Mouse (Mus musculus) cerebellum, adult 8-10 months (tissue): ENCODE results near the gene Slc16a4.

Experiments
- DNase-seq: peaks from one replicate; pipeline ENCODE4 v3.0.0; 2022

The Slc16a4 gene

GRCm38 (mm10) chr3:107290764-107291381 lies at the start of gene Slc16a4:
TSS of gene Slc16a4 (plus strand) at chr3:107291230.
- DNase-seq = no peak

- no peak for DNase-seq
These were observed 49.5 kb upstream of the Slc16a4 start for GRCm38 (mm10) chr3:107241389-107242094.

GRCm38 (mm10) chr3:107246876-107247275 lies 44.2 kb upstream of the Slc16a4 start:
- no peak for DNase-seq

DNA sequence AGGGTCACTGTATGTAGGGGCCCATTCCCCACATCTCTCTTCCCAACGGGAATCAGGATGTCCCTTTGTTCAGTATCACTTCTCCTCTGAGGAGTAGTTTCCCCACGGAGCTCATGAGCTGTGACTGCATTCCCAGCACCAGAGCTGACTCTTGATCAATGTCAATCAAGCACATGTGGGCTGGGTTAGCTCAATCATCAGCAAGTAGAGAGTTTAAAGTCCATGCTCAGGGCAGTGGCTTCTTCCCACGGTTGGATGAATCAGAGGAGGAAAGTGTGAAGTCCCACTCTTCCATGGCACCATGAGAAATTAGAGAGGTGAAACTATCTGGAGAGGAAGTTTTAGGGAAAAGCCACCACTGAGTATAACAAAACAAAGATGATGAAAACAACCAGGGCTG lies 42.0 kb upstream of the Slc16a4 start:
- DNase-seq = no peak

DNA sequence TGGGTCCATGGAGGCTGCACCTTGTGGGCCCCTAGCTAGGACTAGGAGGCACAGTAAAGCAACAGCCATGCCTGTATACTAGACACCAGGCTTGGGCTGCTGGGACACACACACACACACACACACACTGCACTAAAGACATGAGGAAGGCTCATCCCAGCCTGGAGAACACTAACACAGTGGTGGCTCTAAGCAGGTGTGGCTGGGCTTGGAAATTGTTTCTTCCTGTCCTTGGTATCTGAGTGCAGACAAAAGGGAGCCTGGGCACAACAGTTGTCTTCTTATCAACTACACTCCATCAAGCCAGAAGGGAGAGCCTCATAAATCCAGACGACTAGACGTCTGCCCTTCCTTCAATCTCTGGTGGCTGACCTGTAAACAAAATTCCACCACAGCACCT lies 40.7 kb upstream of the Slc16a4 start:
- DNase-seq = no peak

DNA sequence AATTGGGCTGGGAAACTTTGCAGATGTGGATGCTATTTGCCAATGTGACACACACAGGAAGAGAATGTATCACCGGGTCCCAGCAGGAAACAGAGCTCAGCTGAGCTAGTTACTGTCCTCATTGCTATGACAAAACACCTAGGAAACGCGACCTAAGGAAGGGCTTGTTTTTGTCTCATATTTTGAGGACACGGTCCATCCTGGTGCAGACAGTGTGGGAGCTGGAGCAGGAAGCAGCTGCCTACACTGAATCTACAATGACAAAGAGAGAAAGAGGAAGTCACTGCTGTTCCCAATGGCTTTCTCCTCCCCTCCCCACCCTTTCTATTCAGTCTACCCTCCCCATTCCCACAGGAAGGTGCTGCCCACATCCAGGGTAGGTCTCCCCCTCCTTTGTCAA lies 39.0 kb upstream of the Slc16a4 start:
- DNase-seq = no peak

DNA sequence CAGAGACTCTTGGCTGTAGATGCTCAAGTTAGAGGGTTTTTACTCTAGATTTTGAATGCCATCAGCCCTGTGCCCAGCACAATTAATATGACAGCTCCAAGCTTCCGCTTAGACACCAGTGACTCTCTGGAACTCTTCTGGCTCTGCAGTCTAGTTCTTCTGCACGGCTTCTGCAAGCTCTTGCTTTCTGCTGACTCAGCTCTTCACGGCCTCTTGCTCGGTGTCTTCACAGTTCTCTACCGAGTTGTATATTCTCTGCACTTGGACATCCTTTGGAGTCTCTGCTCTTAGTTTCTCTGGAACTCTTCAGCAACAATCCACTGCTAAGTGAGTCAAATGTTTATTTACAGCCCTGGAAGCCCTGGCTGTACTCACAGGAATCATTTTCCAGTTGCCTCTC lies 37.1 kb upstream of the Slc16a4 start:
- no peak for DNase-seq

GRCm38 (mm10) chr3:107255992-107256391 lies 35.0 kb upstream of the Slc16a4 start:
- no peak for DNase-seq

DNA sequence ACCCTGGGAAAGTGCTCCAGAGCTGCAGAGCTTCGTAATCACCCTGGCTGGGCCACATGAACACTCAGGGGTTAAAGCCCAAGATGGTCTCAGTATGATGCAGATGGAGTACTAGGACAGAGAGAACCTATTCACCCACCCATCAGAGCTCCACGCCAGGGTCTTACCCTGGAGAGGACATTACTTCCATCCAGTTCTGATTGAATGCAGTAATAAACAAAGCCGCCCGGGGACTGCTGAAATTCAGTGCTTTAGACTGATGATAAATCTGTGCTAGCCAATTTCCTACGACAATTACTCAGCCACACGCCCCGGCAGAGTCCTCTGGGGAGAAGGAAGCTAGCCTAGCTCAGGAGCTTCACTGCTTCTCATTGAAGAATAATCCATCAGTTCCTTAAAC lies 34.3 kb upstream of the Slc16a4 start:
- DNase-seq = no peak

GRCm38 (mm10) chr3:107257924-107258323 lies 33.1 kb upstream of the Slc16a4 start:
- no peak for DNase-seq

- no peak for DNase-seq
These were observed 29.8 kb upstream of the Slc16a4 start for GRCm38 (mm10) chr3:107260956-107261850.

DNA sequence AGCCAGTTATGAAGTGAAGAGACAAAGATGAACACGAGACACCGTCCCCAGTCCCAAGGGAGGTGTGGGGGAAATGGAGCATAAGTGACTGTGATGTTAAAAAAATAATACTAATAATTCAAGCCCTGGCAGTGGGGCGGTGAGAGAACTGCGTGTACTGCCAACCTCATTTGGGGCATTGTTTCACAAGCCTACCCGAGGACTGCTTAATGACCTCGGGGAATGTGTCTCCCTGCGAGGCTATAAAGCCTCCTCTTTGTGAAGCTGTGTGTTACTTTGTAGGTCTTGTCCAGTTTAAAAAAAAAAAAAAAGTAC lies 29.2 kb upstream of the Slc16a4 start:
- DNase-seq = no peak

DNA sequence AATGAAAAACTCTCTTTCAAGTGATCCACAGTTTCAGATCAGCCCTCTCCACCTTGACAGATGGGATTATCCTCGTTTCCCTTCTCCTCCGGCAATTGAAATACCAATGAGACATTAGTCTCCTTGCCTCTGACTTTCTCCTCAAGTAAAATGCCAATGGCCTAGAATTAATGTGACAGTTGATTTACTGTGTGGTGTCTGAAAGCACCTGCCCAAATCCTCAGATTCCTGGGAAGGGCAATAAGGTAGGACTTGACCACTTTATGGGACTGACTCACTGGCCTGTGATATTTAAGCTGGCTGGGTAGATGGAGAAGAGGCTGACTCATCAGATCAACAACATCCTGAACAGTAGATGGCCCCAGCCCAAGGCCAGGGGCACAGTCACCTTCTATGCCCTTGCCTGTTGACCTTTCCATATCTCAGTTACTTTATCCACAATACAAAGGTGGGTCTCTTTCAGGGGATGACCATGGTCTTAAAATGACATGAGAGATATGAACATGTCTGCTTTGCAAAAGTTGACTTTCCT lies 24.1 kb upstream of the Slc16a4 start:
- DNase-seq = no peak

GRCm38 (mm10) chr3:107272433-107272832 lies 18.6 kb upstream of the Slc16a4 start:
- DNase-seq = no peak

GRCm38 (mm10) chr3:107273820-107274219 lies 17.2 kb upstream of the Slc16a4 start:
- peak; percentile 54 for DNase-seq

- DNase-seq = no peak
These were observed 15.7 kb upstream of the Slc16a4 start for GRCm38 (mm10) chr3:107275351-107275750.

GRCm38 (mm10) chr3:107275996-107276395 lies 15.0 kb upstream of the Slc16a4 start:
- no peak for DNase-seq

DNA sequence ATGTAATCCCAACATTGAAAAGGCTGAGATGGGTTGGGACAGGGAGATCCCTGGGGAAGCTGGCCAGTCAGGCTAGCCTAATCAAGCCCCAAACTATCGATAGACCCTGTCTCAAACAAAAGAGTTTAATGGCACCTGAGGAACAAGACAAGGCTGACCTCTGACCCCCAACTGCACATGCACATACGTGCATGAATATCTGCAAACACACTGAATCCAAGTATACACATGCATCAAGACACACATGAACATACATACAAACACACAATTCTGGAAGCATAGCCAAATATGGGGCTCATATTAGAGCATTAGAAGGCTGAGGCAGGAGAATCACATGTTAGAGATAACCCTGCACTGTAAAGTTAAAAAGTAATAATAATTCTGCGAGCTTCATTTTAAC lies 14.4 kb upstream of the Slc16a4 start:
- DNase-seq = no peak

- DNase-seq = peak; percentile 92
These were observed 12.4 kb upstream of the Slc16a4 start, which contains the start of gene Lamtor5 for GRCm38 (mm10) chr3:107278479-107279269. TSS of gene Lamtor5 (plus strand) at chr3:107278858.

GRCm38 (mm10) chr3:107286123-107286522 lies 4.9 kb upstream of the Slc16a4 start:
- DNase-seq = no peak

- DNase-seq = no peak
These were observed 3.7 kb upstream of the Slc16a4 start for GRCm38 (mm10) chr3:107287346-107287745.

GRCm38 (mm10) chr3:107295672-107296360 lies 4.8 kb downstream of the Slc16a4 start:
- no peak for DNase-seq
